Mouse (Mus musculus): ENCODE measurements around the gene Smco2.

Gene Smco2

DNA sequence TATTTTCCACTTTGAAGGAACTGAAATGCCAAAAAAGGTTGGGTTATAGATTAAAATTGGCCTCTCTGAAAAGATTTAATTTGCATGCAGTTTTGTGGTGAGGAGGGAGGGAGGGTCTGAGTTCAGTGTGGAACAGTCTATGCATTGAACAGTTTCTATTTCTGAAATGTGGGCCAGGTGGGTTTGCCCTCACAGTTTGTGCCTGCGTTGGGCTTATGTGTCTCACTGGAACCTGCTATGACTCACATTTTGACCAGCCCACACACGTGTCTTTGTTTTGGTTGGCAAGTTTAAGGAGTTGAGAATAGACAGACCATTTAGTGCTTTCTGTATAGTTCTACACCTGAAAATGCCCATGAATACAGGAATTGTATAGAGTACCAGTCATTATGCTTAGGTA is 44.0 kb downstream of the Smco2 start:
- in situ Hi-C loops (cut with MboI; ENCODE audit: low sequenced_read_pairs), result no loop called here

DNA sequence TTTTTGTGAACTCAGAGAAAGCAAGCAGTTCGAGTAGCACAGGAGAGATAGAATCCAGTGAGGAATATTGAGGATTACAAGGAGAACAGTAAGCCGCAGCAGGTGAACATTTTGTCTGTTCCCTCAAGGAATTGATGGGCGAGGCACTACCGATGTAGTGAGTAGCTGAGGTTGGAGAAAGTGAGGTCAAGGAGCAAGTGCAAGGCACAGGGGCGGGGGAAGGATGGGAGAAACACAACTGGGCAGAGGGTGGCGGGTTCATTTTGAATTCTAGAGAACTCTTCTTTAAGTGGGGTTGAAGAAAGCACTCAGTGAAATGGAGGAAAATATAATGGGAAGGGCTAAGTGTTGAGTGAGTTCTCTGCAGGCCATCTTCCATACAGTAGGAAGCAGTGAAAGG is 48.8 kb downstream of the Smco2 start:
- in situ Hi-C loops (cut with MboI; ENCODE audit: low sequenced_read_pairs), result no loop called here

DNA sequence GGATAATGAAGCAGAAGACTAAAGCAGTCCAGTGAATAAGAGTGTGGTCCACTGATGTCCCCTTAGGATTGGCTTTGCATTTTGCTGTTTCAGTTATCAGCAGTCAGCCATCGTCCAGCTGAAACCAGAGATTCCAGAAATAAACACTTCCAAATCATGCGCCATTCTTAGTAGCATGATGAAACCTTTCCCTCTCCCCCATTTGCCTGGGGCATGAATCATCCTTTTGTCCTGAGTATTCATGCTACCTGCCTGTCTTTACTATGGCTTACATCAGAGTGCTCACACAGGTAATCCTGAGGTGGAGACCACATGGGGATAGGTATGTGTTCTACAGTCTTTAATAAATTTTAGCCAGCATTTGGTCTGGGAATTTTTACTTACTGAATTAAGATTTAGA is 49.7 kb downstream of the Smco2 start:
- in situ Hi-C loops (cut with MboI; ENCODE audit: low sequenced_read_pairs), result no loop called here

DNA sequence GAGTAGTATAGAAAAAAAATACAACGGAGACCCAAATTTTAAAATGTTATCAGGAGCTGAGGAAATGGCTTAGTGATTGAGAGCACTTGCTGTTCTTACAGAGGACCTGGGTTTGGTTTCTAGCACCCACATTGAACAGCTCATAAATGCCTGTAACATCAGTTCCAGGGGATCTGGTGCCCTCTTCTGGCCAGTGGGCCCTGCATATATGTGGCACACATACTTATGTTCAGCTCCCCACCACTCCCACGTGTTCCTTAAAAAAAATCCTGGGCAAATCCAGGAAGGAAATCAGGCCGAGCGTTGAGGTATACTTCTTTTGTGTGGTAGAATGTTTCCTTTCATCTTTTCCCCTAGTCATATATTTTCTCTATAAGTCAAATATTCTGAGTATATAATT is 52.0 kb downstream of the Smco2 start:
- in situ Hi-C loops (cut with MboI; ENCODE audit: low sequenced_read_pairs), result no loop called here

DNA sequence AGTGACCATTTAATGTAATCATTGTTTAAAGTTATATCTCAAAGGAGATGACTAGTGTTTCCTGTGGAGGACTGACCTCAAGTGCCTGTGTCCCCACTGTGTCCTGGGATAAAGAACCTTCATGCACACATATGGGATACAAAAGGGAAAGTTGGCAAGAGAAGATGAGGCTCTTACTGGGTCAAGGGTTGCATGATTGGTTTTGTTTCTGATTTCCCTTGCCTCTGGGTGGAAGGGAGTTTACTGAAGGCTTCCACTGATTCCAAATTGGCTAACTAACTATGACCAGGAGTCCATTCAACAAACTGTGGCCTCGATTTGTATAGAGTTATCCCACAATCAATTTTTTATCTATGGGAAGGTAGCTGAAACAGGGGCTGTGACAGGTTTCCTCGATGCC is 53.7 kb downstream of the Smco2 start:
- in situ Hi-C loops (cut with MboI; ENCODE audit: low sequenced_read_pairs), result no loop called here

DNA sequence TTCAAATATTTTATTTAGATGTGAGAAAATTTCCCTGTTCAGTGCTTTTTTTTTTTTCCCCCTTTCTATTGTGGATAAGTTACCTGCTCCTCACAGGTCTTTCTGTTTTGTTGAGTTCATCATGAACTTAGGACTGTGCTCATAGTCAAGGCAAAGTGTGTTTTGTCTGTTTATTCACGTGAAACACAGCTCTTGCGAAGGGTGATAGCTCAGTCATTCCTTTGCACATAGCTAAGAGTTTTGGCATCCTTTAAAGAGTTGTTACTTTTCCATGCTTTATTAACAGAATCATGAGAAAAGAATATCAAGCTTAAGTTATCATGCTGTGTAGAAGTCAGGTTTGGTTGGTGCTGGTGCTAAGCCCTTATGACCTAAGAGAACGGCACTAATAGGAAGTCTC is 54.8 kb downstream of the Smco2 start:
- in situ Hi-C loops (cut with MboI; ENCODE audit: low sequenced_read_pairs), result no loop called here

DNA sequence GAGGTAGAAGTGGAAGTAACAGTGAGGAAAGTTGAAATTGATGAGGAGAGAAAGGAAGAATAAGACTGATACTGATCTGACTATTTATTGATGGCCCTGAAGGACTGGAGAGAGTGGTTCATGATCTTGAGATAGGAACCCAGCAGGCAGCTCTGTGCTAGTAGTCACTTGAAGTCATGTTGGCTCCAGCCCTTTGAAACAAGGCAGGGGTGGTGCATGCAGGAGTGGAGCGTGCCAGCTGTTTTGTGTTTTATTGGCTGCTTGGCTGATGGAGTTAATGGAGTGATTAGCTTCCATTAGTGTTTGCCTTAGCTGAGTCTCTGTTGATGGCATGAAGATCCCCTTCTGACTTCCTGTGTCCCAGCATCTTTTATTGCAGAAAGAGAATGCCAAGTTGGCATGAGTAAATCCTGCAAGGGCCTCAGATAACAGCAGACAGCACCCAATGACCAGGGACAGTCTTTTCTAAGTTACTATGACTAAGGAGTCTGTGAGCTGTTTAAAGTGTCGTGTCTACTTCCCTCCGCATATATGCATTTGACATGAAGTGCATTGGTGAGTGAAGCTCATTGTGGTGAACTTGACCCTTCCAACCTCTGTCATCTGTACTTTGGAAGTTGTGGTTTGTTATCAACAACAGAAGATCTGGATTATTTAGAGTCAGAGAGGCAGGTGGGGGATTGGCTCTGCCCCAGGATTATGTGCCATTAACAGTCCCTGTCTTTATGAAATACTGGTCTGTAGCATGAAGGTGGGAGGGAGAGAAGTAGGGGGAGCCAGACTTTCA is 56.3 kb downstream of the Smco2 start:
- in situ Hi-C loops (cut with MboI; ENCODE audit: low sequenced_read_pairs), result no loop called here

DNA sequence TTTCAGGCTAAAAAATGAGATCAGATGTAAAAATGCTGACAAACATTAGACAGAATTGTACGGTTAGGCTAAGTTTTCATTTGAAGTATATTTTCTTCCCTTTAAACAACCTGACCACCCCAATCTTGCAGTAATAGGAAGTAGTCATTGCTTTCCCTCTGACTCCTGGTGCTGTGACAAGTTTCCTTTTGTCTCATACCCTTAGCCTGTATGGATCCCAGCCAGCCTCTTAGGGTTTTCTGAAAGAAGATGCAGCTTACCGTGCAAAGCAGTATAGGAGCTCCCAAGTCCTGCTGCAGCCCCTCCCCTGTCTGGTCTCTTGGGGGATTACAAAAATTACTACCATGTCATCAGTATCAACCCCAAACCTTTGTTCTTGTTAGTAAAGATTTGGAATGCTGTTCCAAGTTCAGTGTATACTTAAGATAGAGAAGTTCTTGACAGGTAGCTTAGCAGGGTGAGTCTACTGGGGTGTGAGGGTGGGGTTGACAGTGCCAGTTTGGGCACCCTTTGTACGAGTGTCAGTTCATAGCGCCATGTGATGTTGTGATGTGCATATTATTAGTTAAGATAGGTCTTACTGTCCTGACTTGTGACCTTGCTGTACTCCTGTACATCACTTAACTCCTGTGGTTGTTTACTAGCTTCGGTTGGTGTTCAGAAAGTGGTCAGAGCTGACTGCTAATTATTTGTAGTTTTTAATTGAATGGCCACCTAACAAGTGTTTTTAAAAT is 57.3 kb downstream of the Smco2 start:
- in situ Hi-C loops (cut with MboI; ENCODE audit: low sequenced_read_pairs), result no loop called here

DNA sequence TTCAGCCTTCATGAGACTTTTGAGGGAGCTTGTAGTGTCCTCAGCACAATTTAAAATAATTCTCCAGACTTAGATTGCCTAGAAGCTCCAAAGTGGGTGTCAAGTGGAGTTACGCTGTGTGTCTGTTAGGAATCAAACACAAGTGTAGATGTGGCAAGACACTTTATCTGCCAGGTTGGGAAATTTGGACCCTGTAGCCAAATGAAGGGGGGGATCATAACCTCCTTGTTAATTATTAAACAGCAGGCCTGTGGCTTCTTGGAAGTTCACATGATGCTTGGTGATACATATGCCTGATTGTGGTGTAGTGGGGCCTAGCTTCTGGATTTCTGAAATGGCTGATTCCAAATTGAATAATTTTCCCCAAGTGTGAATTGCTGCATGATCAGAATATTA is 57.9 kb downstream of the Smco2 start:
- in situ Hi-C loops (cut with MboI; ENCODE audit: low sequenced_read_pairs), result no loop called here

DNA sequence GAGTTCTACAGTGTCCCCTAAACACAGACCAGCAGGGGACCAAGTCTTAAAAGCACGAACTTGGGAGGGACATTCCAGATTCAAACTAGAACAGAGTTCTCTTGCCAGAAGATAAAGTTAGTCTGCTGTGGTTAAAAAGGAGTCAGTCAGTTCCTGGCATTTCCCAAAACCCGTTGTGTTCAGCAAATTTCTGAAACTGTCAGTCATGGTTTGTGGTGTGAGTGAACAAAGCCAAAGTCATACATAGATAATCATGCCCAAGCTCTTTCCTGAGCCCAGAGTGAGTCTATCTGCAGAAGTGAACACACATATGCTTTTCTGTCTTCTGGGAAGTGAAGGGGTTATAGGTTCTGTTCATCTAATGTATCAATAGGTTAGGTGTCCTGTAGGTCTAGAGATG is 58.9 kb downstream of the Smco2 start:
- in situ Hi-C loops (cut with MboI; ENCODE audit: low sequenced_read_pairs), result no loop called here

DNA sequence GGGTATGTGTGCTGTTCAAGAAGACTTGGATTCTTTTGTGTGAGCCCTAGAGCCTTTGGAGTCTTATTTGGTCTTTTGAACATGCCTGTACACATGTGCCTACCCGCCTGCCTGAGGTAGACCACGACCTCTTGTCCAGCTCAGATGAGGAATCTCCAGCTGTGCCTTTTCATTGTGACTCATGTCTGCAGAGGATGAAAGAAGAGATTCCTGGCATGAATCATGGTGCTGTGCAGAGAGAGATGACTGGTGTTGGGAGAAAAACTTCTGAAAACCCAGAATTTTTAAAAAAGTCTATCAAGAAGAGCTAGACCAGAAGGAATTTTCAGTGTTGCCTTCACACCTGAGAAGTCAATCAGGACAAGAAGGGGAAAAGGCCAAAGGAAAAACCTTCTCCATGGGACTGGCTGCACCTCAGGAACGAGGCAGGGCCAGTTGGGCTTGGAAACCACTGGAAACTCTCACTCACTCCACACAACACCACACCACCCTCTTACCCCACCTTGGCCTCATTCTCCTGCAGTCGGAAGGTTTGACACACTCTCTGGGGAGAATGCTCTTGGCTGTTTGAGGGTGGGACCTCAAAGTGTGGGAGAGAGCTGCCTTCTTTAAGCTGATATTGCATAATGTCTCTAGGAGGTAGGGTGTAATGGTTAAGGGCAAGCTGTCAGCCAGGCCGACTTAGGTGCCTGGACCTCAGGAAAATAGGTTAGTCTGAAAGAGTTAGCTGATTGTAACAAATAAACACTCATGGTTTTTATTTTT is 60.0 kb downstream of the Smco2 start:
- in situ Hi-C loops (cut with MboI; ENCODE audit: low sequenced_read_pairs), result no loop called here

DNA sequence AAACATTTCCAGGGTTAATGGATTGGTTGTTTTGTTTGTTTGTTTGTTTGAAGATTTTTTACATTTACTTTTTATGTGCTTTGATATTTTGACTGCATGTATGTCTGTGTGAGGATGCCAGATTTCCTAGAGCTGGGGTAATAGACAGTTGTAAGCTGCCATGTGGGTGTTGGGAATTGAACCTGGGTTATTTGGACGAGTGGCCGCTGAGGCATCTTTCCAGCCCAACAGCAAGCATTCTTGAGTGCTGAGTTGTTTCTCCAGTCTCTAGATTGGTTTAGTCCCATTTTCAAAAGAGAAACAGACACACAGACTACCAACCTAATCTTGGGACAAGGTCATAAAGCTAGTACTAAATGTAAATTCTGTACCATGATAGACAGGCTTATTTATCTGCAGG is 60.9 kb downstream of the Smco2 start:
- in situ Hi-C loops (cut with MboI; ENCODE audit: low sequenced_read_pairs), result no loop called here

DNA sequence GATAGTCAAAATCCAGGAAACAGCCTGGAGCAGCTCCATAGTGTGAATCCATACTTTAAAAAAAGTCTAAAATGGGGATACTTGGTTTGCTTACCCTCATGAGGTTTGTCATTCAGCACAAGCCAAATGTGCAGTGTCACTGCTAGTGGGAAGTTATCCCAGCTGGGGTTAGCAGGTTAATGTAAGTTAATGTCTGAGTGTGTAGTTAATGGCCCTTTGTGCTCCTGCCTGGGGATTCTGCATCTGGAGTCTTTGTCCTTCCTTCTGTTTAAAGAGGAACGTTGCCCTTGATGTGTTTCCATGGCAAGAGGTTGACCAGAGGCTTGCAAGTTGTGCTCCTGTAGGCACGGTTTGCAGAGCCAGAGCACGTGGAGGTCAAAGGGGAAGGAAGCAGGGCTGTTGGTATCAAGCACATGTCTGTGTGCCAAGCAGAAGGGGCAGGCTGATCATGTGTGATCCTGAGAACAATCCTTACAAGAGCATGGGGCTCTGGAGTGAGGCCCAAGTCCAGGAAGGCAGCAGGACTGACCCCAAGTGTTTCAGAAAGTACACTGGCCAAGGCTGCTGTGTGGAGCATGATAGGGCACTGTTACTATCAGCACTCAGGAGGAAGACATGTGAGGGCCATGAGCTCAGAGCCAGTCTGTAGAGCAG is 63.1 kb downstream of the Smco2 start:
- in situ Hi-C loops (cut with MboI; ENCODE audit: low sequenced_read_pairs), result no loop called here

DNA sequence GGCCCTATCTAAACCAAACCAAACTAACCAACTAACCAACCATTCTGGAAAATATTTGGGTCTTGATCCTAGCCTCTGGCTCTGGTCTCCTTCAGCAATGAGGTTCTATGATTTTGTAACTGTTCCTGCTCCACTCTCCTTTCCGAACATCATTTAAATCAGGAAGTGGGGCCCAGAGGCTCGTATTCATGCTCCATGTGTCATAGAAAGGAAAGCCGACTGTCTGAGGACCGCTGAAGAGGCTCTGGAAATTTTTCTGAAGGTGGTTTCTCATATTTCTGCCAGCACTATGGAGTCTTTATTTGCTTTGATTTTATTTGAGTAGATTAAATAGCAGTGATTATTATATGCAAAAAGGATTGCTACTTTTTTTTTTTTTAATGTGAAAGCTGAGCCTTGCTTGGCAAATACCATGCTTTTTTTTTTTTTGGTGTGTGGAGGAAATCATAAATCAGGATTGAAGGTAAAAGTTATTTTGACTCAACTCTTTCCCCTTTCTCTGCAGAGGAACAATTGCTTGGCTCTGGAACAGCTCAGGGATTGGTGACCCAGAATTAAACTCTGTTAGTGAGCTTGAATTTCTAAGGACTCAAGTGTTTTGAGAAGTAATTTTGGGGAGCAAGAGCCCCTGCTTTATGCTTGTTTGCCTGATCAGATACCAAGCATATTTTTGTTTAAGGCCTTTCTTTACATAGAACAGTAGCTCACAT is 63.7 kb downstream of the Smco2 start:
- in situ Hi-C loops (cut with MboI; ENCODE audit: low sequenced_read_pairs), result no loop called here

DNA sequence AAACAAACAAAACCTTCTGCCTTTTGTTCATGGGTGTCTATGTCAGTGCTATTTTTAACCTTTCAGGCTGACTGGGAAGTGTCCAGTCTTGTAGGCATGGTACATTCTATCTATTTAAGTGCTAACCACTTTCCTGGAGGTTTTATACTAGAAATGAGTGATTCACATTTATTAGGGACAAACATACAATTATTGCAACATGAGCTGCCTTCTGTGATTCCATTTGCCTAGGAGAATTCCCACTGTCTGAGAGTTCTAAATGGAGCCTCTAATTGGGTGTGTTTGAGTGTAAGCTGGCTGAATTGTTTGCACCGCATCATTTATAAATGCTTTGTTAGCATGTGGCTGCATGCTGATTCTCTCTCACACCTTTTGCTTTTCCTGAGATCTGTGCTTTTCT is 65.9 kb downstream of the Smco2 start:
- in situ Hi-C loops (cut with MboI; ENCODE audit: low sequenced_read_pairs), result no loop called here

DNA sequence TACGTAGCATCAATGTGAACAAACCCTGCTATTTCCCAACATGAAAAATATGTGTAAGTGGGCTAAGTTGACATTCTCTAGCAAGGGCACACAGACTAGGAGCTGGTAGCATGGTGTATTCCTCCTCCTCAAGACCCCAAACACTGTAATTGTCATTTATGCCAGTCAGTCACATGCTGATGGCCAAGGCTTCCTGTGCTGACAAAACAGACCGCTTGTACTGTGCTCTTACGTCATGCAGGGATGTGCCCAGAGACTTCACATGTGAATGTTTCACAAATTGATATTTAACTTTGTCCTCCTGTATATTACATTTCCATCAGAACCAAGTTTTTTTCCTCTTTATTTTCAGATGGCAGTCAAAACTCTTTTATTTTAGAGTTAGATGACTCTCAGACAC is 67.5 kb downstream of the Smco2 start:
- in situ Hi-C loops (cut with MboI; ENCODE audit: low sequenced_read_pairs), result no loop called here

DNA sequence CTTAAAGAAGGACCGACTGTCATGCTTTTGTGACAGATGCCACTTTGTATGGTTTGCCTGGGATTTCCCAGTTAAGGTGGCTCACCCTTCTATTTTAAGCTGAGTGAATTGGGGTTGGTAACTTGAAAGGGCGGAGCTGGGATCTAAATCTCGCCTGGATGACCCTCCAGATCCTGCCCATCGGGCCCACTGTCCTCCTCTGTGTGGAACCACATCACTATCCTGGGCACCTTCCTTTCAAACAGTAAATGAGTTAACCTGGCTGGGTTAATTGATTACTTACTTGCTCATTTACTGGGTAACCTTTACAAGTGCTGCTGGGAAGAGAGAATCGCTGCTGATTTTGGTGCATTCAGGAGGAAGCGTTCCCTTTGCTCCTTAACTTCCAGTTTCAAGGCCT is 68.4 kb downstream of the Smco2 start:
- in situ Hi-C loops (cut with MboI; ENCODE audit: low sequenced_read_pairs), result no loop called here

Measured in CH12F3 (cell line).